Mouse (Mus musculus) 3T3-L1 (cell line): ENCODE data around the gene Npepps.
"Not testable (repeated sequence)": the region's sequence is repeated elsewhere in the genome, so short reads cannot be mapped to it uniquely, and the experiment has no call there.

Source experiments
- DNase-seq: peaks from one replicate; pipeline ENCODE4 v3.0.0-alpha.2; 2015; ENCODE audit warnings: low read depth, low spot score

Npepps gene

DNA sequence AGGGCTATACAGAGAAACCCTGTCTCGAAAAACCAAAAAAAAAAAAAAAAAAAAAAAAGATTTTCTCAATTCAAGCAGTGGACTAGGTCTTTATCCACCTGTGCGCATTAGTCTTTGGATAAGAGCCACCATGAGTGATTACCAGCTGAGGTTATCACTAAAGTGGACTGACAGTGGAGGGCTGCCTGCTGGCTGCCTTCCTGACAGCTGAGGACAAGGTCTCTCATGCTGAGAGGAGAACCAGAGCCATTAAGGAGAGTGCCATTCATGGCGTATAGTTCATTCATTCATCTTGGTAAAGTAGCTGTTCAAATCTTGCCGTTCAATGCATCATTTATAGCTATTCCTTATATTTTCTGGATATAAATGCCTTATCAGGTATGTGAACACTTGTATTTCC, 16.1 kb upstream of the Npepps start:
- no peak for DNase-seq

DNA sequence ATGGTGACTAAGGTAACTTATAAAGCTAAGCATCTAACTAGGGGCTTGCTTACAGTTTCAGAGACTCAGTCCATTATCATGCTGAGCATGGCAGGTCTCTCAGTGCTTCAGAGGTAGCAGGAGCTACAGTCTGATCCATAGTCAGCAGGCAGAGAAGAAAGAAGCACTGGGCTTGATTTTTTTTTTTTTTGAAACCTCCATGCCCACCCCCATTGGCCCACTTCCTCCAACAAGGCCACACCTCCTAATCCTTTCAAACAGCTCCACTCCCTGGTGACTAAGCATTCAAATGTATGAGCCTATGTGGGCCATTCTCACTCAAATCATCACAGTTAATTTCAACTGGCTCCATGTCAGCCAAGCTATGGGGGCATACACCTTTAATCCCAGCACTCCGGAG, 12.3 kb upstream of the Npepps start:
- no peak for DNase-seq

DNA sequence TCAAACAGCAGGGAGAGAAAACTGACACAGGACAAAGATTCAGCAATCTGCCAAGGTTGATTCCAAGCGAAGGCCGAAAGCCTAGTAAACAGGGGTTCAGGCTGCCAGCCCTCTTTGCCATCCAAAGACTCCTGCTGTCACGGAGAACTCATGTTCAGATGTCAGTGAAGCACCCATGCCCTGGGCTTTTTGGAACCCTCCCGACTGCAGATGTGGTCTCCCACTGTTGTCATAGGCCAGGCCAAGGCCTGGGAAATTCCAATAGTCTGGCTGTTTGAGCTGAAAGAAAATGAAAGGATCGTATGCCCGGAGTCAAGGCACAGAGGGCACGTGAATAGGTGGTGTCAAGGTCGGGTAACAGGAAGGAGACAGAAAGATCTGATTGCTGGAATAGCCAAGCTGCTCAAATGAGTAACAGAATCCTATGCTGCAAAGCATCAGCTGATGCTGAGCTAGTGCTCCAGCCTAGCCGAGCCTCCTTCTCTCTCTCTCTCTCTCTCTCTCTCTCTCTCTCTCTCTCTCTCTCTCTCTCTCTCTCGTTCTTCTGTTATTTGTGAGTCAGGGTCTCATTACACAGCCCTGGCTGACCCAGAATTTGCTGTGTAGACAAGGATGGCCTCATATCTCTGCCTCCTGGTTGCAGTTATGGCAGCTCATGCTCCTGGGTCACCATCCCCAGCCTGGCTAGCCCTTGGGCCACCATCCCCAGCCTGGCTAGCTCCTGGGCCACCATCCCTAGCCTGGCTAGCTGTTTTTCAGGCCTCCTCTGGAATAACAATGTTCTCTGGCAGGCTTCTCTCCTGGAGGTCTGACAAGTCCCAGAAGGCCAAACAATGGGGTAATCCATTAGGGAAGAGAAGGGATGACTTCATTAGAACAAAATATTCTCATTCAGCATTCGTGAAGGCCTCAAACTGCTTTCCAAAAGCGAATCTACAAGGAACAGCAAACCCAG, 9.1 kb upstream of the Npepps start:
- no peak for DNase-seq

DNA sequence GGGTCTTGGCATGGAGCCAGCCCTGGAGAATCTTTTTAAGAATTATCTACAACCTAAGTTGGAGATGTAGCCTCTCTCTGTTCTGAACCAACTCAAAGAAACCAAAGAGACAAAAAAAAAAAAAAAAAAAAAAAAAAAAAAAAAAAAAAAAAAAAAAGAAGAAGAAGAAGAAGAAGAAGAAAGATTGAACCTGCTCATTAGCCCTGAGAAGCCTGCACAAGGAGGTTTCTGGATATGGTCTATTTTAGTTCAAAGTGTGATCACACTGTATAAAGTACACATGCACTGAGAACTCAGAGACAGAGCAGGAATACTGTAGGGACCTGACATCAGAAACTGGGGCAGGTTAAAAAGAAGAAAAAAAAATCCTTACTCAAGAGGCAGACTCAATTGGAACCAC, 7.2 kb upstream of the Npepps start:
- DNase-seq, result no peak

DNA sequence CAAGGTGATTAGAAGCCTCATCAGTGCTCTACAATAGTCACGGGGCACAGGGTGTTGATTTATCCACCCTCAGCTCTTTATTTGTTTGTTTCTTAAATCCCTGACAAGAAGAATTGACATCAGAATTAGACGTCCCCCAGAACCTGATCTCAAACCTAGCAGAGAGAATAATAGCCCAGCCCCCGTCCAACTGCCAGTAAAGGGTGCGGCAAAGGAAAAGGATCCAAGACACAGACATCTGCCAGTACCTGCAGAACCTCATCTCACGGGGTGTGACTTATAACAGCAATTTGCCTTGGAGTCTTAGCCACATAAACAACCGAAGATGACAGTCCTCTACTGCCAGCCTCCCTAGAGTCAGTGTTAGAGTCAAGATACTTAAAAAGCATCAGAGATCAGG, 6.5 kb upstream of the Npepps start:
- no peak for DNase-seq

DNA sequence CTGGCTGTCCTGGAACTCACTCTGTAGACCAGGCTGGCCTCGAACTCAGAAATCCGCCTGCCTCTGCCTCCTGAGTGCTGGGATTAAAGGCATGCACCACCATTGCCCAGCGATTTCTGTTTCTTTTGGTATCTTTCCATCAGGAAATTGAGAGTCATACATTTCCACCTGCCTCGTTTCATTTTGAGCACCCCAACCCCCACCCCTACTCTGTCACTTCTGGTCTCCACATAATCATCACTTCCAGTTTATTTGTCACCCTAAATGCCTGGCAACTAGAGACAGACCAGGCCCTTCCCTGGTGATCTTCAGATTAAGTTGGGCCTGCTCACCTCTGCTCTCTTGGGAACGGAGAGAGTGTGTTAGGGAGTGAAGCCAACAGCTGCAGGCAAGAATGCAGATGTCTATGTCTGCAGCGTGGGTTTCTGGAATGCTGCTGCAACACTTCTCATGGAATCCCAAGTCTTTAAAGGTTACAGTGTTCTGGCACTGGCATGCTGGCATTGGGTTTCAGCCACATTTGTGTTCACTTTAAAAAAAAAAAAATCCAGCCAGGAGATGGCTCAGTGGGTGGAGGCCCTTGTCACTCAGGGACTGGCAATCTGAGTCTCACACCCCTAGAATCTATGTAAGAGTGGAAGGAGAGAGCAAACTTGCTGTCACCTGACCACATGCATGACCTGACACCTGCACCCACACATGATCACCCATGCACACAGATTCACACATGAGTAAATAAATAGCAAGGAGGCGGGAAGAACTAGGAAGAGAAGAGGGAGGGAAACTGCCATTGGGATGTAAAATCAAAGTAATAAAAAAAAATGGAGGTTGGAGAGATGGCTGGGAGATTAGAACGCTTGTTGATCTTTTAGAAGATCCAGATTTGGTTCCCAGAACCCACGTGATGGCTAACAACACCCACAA, 5.7 kb upstream of the Npepps start:
- DNase-seq, result peak; percentile 85

DNA sequence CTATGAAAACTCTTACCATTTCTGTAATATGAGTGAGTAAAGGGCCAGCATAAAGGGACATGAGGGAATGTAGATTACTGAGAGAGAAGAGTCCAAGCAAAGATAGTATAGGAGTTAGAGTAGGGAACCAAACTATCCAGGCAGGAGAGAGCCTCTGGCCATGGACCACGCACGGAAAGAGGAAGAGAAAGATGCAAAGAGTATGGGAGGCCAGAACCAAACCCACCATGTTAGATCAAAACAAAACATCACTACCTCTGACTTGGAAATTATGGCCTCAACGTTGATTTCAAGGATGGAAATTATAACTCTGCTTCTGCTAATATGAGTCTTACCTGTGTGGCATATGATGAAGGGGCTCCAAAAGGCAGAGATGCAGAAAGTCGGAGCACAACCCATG, 4.4 kb upstream of the Npepps start:
- DNase-seq, result no peak

DNA sequence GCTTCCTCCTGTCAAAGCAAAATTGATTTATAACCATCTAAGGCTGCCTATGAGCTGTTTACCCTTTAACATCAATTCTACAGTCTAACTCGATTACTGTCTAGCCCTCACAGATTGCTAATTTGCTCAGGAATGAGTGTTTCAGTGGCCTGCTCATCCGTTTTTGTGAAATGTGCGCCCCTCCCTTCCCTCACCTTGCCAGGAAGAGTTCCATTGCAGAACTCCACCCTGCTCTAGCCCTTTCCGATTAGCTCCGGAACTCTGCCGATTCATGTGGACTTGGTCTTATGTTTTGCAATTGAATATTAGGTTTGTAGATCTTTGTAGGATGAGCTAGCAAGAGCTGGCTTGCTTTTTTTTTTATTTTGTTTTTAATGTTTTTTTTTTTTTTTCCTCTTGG, 1.7 kb upstream of the Npepps start:
- no peak for DNase-seq

DNA sequence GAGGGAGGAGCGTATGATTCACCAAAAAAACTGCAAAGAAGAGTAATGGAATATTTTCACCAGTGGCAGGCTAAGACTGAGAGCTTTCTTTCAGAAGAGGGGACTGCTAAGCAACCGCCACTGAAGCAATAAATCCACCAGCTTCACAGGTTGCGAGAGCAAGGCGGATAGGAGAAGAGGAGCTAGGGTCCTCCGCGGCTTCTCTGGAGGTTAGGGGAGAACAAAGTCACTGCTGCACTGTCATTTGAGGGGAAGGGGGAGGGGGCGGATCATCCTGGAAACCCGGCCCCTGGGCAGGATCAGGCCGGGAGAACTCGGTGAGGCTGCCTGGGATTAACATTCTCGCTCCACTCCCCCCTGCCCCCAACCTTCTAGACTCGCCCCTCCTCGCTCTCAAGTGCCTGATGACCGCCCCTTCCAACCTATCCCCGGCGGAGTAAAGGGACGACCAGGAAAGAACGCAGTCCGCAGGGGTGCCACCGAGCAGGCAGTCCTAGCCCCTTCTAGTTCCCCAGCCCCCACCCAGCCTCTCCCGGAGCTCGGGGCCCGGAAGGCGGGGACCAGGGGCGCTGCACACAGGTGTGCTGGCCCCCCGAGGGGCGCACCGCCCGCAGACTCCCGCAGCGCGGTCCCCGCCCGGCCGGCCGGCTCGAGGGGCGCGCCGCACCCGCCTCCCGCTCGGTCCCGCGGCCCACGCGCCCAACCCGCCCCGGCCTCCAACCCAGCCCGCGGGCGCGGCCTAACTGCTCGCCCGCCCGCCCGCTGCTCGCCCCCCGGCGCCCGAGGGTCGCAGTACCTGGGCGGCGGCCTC, 828 bp downstream of the Npepps start:
- DNase-seq, result peak; percentile 79

DNA sequence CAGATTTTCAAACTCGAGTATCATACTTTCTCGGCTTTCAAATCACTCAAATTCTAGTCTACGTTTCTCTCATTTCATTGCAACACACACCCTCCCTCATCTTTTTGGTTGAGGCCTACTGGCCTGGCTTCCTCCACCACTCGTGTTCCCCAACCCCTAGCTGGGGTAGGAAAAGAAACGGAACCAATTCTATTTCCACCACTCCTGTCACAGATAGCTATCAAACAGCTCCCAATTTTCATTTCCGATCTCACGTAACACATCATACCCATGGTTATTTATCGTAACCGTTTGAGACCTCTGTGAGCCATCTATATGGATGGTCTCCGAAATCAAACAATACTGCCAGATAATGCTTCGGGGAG, 1.4 kb downstream of the Npepps start:
- DNase-seq, result no peak

DNA sequence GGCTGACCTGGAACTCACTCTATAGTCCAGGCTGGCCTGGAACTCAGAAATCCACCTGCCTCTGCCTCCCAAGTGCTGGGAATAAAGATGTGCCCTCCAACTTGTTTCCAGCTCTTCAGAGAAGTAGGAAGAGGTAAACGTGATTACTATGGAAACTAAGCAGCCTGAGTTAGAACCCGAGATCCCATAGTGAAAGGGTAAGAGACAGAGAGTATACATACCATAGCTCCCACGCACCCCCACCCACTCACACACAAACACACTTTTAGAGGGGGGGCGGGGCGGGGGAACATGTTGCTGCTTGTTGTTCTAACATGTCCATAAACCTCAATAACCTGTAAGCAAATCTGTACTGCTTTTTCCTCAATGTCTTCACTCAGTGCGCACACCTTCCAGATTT, 2.0 kb downstream of the Npepps start:
- DNase-seq, result no peak

DNA sequence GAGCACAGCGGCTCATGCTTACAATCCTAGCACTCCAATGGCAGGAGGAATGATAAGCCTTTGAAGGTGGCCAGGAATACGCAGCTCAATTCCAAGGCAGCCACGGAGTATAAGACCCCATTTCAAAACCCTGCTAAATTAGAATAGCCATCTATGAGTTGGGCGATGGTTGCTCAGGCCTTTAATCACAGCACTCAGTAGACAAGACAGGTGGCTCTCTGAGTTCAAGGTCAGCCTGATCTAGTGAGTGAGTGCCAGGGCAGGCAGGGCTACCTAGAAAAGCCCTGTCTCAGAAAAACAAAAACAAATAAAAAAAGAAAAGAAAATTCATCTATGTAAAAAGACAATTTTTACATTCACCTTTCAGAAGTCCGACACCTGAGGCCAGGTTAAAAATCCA, 3.3 kb downstream of the Npepps start:
- no peak for DNase-seq

DNA sequence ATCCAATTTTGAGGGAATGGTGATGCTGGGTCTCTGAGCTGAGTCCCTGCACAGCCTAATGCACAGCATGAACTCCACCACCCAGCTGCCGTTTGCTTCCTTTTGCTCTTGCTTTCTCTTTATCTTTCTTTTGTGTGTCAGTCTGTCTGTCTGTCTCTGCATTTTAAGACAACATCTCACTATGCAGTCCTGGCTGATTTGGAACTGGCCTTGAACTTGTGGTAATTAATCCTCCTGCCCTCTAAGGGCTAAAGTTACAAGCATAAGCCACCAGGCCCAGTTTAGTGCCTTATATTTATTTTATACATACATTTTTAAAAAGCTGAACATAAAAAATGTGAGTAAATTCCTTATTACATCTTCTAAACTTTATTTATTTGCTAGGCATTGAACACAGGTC, 4.4 kb downstream of the Npepps start:
- no peak for DNase-seq

DNA sequence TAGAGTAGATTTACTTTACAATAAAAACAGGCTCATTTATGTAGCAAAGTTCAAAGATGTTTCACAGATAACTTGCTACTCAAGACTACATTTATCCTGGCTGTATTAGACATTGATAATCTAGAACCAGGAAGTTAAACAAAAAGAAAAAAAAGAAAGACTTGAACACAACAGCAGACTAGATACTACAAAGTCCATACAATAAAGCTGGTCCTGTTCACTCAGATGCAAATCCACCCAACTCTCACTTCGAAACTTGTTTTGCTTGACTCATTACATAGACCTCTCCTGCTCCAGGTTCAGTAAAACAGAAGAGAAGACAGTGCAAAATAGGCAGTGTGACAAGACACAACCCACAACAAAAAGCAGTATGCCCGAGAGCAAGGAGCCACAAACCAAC, 5.1 kb downstream of the Npepps start:
- no peak for DNase-seq

DNA sequence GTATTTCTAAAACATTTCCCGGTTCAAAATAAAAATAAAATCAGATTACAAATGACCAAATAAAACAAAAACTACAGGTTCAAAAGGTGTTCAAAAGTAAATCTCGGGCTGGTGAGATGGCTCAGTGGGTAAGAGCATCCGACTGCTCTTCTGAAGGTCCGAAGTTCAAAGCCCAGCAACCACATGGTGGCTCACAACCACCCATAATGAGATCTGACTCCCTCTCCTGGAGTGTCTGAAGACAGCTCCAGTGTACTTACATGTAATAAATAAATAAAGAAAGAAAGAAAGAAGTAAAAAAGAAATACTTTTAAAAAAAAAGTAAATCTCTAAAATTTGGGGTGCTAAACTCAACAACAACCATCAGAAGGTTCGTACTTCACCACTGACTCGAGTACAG, 5.5 kb downstream of the Npepps start:
- not testable (repeated sequence) for DNase-seq

DNA sequence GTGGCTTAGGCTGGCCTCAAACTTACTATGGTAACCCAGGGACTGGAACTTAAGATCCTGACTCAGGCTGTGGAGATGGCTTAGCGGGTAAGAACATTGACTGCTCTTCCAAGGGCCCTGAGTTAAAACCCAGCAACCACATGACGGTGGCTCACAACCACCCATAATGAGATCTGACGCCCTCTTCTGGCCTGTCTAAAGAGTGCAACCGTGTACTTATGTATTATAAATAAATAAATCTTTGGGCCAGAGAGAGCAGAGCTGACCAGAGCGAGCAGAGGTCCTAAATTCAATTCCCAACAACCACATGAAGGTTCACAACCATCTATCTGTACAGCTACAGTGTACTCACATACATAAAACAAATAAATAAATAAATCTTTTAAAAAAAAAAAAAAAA, 6.8 kb downstream of the Npepps start:
- DNase-seq, result no peak

DNA sequence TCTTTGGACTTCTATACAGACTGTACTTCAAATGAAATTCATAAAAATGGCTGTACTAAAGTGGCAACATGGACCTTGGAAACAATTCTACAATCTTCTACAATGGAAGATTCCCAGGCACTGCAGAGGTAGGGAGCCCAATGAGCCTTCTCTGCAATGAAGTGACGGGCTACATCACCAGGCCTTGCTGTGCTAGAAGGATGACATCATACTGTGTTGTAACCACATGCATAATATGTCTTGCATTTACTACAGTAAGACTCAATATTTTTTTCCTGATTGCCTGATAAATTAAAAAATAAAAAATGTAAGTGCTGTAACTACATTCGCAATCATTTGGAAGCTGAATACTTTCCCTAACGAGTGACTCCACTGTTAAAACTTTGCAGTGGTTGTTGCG, 7.6 kb downstream of the Npepps start:
- peak; percentile 18 for DNase-seq

DNA sequence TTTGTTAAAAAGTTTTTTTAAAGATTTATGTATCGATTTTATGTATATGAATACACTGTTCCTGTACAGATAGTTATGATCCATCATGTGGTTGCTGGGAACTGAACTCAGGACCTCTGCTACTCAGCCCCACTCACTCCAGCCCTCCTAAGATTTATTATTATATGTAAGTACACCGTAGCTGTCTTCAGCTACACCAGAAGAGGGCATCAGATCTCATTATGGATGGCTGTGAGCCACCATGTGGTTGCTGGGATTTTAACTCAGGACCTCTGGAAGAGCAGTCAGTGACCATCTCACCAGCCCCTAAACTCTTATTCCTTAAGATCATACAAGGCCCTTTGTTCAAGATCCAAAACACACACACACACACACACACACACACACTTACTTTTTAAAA, 10.4 kb downstream of the Npepps start:
- peak; percentile 17 for DNase-seq

DNA sequence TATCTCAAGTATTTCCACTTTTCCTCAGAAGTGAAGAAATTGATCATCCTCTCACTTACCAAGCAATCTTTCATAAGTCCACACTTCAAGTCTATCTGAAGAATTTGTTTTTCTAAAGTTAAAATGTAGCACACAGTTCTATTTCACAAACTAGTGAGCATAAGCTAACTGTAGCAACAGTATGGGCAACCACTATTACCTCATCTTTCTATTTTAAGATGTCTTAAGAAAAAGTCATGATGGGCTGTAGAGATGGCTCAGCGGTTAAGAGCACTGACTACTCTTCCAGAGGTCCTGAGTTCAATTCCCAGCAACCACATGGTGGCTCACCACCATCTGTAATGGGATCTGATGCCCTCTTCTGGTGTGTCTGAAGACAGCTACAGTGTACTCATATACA, 13.9 kb downstream of the Npepps start:
- not testable (repeated sequence) for DNase-seq

DNA sequence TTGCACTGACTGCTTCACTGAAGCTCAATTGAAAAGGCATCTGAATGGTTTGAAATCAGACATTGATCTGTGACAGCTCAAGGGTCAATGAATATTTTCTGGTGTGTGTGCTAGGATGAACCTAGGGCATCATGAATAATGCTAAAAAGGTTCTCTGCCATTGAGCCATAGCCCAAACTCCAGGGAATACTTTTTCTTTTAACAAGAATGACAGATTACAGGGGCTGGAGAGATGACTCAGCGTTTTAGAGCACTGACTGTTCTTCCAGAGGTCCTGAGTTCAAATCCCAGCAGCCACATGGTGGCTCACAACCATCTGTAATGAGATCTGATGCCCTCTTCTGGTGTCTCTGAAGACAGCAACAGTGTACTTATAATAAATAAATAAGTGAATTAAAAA, 30.8 kb downstream of the Npepps start:
- DNase-seq, result peak; percentile 42

DNA sequence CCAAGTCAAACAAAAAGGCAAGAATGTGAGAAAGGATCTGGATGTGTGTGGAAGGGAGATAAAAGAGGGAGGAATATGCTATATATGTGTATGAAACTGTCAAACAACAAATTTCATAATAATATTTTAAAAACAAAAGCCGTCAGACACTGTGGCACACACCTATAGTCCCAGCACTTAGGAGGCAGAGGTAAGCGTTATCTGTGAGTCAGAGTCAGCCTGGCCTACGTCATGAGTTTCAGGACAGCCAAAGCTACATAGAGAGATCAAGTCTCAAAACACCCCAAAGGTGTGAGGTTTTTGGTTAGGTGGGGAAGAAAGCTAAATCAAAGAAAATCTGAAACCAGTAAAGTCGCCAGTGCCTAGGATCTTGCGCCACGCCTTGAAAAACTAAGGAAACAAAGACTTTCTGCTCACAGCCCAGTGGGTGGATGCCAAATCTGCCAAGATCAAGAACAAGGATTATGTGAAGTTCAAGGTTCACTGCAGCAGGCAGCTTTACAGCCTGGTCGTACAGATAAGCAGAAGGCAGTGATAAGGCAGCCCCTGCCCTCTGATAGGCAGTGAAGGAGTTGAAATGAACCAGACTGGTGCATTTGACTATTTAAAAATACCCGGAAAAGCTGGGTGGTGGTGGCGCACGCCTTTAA, 33.8 kb downstream of the Npepps start:
- no peak for DNase-seq
